Mouse (Mus musculus) midbrain, embryonic 13.5 days (tissue): ENCODE data around the gene Cln5. TPM values are rescaled to one million over a fixed set of nuclear protein-coding genes. Genes with fewer than 3 reads are reported as not detected.
A peak's percentile ranks its signal among the peaks of the same experiment; 100 is the strongest.

Experiments
- ATAC-seq: fragments of 200-750 bp; cut with Nextera tagmentation; 2 replicates; pipeline ENCODE4 v1.8.0; 2017; ENCODE audit warnings: mild to moderate bottlenecking, moderate TSS enrichment, moderate library complexity
- H3K27ac ChIP-seq: fragments of 300-500 bp; sonication (generic); 2 replicates; pipeline ENCODE4 v1.5.1; 2015; ENCODE audit warnings: inconsistent platforms, mild to moderate bottlenecking, moderate library complexity
- H3K27me3 ChIP-seq: fragments of 300-500 bp; sonication (generic); 2 replicates; pipeline ENCODE4 v1.6.1; 2015; ENCODE audit warnings: mild to moderate bottlenecking, inconsistent platforms
- H3K36me3 ChIP-seq: fragments of 300-500 bp; sonication (generic); 2 replicates; pipeline ENCODE4 v1.6.1; 2015; ENCODE audit warnings: mild to moderate bottlenecking, inconsistent platforms
- H3K4me1 ChIP-seq: fragments of 300-500 bp; sonication (generic); replicated peaks from 2 replicates; pipeline ENCODE4 v1.6.1; 2015; ENCODE audit warnings: inconsistent platforms
- H3K4me2 ChIP-seq: fragments of 300-500 bp; sonication (generic); replicated peaks from 2 replicates; pipeline ENCODE4 v1.6.1; 2015; ENCODE audit warnings: moderate library complexity, mild to moderate bottlenecking, inconsistent platforms
- H3K4me3 ChIP-seq: fragments of 300-500 bp; sonication (generic); replicated peaks from 2 replicates; pipeline ENCODE4 v1.5.1; 2015; ENCODE audit warnings: mild to moderate bottlenecking, inconsistent platforms
- H3K9ac ChIP-seq: fragments of 300-500 bp; sonication (generic); replicated peaks from 2 replicates; pipeline ENCODE4 v1.6.1; 2015; ENCODE audit warnings: mild to moderate bottlenecking, inconsistent platforms
- H3K9me3 ChIP-seq: fragments of 300-500 bp; sonication (generic); 2 replicates; pipeline ENCODE4 v1.6.1; 2016; ENCODE audit warnings: mild to moderate bottlenecking, inconsistent platforms
- WGBS: fragments of 180-500 bp; shearing (Covaris S2); methylation state at CpG from one replicate; pipeline ENCODE4 v1.1.7; 2015; 5-methylcytosine and 5-hydroxymethylcytosine counted together
- polyA plus RNA-seq: library from polyadenylated mRNA; unstranded; fragments of >200 nt; fragmentation: Nextera tagmentation; extraction: Ambion mirVana; gene quantifications from 2 replicates; pipeline ENCODE4 v1.2.1, GENCODE M21; 2015

The Cln5 gene
- polyA plus RNA-seq, 1 experiment from 2014 or later = 13.8 TPM

DNA sequence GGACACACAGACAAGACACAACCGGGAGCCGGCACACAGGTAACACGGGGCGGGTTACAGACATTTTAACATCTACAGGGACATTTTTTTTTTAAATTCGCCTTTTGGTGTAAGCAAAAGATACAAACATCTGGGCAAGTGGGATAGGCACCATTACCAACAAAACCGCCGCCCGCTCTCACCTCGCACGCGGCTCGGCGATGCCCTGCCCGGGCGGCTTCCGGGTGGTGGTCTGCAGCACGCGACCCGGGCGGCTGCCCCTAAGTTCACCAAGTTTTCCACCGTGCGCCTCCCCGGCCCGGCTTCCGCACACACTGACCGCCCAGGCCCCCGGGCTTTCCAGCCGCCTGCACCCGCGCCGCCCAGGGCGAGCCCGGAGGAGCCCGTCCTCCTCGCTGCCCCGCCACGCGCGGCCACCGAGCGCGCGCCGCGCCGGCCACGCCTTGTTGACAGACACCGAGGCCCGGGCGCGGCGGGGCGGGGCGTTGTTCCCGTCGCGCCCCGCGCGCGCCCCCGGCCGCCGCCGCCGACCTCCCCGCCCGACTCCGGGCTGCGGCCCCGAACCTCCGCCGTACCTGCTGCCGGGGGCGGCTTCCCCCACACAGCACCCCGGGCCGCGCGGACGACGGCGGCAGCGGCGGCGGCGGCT is 28.7 kb downstream of the Cln5 start:
- H3K4me3 ChIP-seq = peak overlapping the region; percentile 88
- no peaks in the 10 kb centered on the region for H3K27me3 ChIP-seq
- peak; percentile 88 for ATAC-seq
- peak overlapping the region; percentile 99 for H3K27ac ChIP-seq
- peaks cover 33% of the 10 kb centered on the region for H3K4me1 ChIP-seq
- WGBS = under 1% methylated on average over 78 of the region's 86 CpGs
- H3K9ac ChIP-seq = peak overlapping the region; percentile 96
- H3K36me3 ChIP-seq = peaks cover 7% of the 10 kb centered on the region; the same call in 1 of the 2 replicates
- peak overlapping the region; percentile 67 for H3K4me2 ChIP-seq
- H3K9me3 ChIP-seq = no peaks in the 10 kb centered on the region

DNA sequence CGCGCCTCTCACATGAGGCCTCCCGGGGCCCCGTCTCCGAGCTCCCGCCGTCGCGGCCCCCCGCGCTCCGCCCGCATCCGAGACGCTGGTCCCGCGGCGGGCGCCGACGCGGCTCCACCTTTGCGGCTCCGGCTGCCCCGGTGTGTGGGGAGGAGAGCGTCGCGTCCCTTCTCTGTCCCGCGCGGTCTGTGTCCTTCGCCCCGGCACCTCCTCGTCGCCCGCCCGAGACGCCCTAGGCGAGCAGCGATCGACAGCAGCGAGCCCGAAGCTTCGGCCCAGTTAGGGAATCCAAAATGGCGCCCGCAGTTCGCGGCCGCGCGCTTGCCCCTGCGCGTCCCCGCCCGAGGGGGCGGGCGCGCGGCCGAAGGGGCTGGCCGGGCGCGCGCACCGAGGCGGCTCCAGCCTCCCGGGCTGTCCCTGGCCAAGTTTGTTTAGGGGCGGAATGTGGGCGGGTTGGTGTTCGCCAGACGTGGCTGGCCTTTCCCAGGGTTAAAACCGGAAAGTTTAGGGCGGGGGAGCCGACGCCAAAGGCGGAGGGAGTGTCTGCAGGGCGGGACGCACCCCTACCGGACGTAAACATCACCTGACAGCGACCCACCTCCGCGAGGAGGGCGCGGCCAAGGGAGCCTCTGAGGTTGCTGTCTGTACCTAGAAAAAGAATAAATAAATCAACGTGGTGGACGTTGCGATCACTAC is 29.4 kb downstream of the Cln5 start, which contains the start of gene Fbxl3:
Gene Fbxl3 (minus strand): TSS at position 329 of the 696 bp plus-strand sequence.
- H3K4me2 ChIP-seq = peak within 1 kb of the TSS; percentile 67
- H3K36me3 ChIP-seq = peaks cover 7% of the 10 kb centered on the region; the same call in 1 of the 2 replicates
- H3K9ac ChIP-seq = peak within 1 kb of the TSS; percentile 96
- peaks cover 30% of the 10 kb centered on the region for H3K4me1 ChIP-seq
- peak; percentile 91 for ATAC-seq
- WGBS = under 1% methylated on average over 72 of the region's 88 CpGs
- H3K4me3 ChIP-seq = peak within 1 kb of the TSS; percentile 88
- H3K27me3 ChIP-seq = no peaks in the 10 kb centered on the region
- no peaks in the 10 kb centered on the region for H3K9me3 ChIP-seq
- H3K27ac ChIP-seq = peak within 1 kb of the TSS; percentile 99

DNA sequence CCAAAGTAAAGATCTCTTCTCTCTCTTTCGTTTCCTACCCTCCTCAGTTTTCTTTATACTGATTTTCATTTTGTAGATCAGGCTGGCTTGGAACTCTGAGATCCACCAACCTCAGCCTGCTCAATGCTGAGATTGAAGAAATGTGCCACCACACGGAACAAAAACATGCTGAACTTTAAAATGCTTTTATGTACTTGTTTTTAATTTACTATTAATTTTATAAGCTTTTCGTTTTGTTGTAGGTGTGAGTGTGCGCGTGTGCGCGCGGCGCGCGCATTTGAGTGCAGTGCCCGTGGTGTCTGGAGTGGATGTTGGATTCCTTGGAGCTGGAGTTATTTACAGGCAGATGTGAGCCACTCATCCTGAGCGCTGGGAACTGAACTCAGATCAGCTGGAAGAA is 30.3 kb downstream of the Cln5 start:
- Histone ChIP-seq H3K4me3 (peak overlapping the region; percentile 88; the same call in 1 of the 2 replicates), H3K9me3 (no peaks in the 10 kb centered on the region), H3K4me2 (peak overlapping the region; percentile 67; the same call in 1 of the 2 replicates), H3K4me1 (peaks cover 24% of the 10 kb centered on the region), H3K27ac (no peak overlapping the region), H3K36me3 (peaks cover under 1% of the 10 kb centered on the region; the same call in 1 of the 2 replicates), H3K27me3 (no peaks in the 10 kb centered on the region), H3K9ac (no peak overlapping the region)
- WGBS = 84% methylated on average over 13 of the region's 13 CpGs
- ATAC-seq = no peak

DNA sequence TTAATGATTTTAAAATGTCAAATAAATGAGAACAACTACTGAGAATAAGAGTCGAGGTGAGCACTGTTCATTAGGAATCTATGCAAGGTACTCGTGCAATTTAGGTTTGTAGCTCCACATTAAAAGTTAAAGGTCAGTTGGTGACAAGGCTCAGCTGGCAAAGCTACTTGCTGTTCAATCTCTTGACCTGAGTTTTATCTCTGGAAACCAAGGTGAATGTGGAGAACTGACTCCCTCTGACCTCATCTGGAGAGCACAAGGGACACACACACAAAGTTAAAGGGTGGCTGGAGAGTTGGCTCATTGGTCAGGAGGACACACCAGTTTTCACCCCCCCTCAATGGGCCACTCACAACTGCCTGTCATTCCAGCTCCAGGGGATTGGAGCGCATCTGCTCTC is 31.2 kb downstream of the Cln5 start:
- ATAC-seq = no peak
- Histone ChIP-seq H3K9me3 (no peaks in the 10 kb centered on the region), H3K9ac (no peak overlapping the region), H3K36me3 (no peaks in the 10 kb centered on the region), H3K27me3 (no peaks in the 10 kb centered on the region), H3K27ac (no peak overlapping the region), H3K4me3 (no peak overlapping the region), H3K4me2 (no peak overlapping the region), H3K4me1 (peaks cover 18% of the 10 kb centered on the region)
- 76% methylated on average over 3 of the region's 3 CpGs for WGBS

DNA sequence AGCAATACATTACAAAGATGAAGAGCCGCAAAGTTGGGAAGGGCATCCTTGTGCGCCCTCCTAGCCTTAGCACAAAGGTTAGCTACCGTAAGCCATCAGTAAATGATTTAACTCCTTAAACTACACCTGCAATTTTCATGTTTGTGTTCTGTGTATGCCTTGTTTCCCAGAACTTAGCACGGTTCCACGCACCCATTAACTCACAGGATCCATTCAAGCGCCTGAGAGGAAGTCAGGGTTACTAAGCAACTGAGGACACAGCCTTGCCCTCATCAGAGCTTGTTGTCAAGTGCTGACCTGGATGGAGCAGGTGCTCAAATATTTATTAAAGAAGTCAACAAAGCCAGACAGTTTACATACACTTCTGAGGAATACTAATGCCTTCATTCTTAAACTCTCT is 32.2 kb downstream of the Cln5 start:
- no peak for ATAC-seq
- 69% methylated on average over 6 of the region's 6 CpGs for WGBS
- H3K9ac ChIP-seq = no peak overlapping the region
- H3K4me1 ChIP-seq = peaks cover 7% of the 10 kb centered on the region
- no peaks in the 10 kb centered on the region for H3K9me3 ChIP-seq
- H3K4me2 ChIP-seq = no peak overlapping the region
- no peaks in the 10 kb centered on the region for H3K27me3 ChIP-seq
- H3K4me3 ChIP-seq = no peak overlapping the region
- H3K36me3 ChIP-seq = no peaks in the 10 kb centered on the region
- no peak overlapping the region for H3K27ac ChIP-seq

DNA sequence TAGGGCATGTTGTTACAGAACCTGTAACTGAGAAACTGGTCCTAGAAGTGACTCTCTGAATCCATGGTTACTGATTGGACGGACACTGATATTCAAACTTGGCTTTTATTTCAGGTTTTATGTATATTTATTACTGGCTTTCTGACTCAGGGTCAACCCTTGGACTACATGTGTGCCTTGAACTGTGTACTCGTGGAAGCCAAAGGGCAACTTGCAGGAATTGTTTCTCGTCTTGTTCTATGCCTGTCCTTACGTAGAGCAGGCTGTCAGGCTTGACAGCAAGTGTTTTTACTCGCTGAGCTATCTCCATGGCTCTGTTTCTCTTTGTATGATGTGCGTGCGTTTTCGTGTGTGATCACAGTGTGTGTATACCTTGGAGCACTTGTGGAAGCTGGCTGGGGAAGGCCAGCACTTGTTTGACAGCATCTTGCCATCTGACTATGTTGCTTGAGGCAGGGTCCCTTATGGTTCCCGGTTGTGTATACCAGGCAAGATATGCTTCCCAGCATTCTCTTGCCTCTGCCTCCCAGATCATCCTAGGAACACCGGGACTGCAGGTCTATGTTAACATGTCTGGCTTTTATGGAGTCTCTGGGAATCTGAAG is 32.8 kb downstream of the Cln5 start:
- Histone ChIP-seq H3K4me1 (peaks cover 3% of the 10 kb centered on the region; the same call in 1 of the 2 replicates), H3K9me3 (no peaks in the 10 kb centered on the region), H3K9ac (no peak overlapping the region), H3K4me2 (no peak overlapping the region), H3K27me3 (no peaks in the 10 kb centered on the region), H3K4me3 (no peak overlapping the region), H3K27ac (no peak overlapping the region), H3K36me3 (no peaks in the 10 kb centered on the region)
- 86% methylated on average over 10 of the region's 10 CpGs for WGBS
- no peak for ATAC-seq

DNA sequence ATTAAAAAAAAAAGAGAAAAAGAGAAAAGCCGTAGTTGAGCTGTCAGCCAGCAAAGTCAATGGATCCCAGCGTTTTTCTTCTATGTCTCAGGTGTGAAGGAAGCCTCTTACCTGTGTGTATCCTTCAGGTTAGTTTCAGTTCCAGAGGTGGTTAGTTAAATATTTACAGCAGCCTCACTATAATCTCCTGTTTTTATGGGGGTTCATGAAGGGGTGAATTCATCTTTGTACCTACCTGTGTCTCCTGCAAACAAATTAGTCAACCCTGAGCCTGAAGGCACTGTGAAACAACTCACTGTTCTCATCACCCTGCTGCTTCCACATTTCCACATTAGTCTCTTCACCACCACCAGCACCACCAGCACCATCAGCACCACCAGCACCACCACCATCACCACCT is 36.3 kb downstream of the Cln5 start:
- H3K9ac ChIP-seq = no peak overlapping the region
- H3K27ac ChIP-seq = no peak overlapping the region
- no peaks in the 10 kb centered on the region for H3K4me1 ChIP-seq
- WGBS = 90% methylated on average over 2 of the region's 2 CpGs
- H3K27me3 ChIP-seq = no peaks in the 10 kb centered on the region
- H3K36me3 ChIP-seq = no peaks in the 10 kb centered on the region
- no peak overlapping the region for H3K4me2 ChIP-seq
- no peak overlapping the region for H3K4me3 ChIP-seq
- ATAC-seq = no peak
- no peaks in the 10 kb centered on the region for H3K9me3 ChIP-seq

DNA sequence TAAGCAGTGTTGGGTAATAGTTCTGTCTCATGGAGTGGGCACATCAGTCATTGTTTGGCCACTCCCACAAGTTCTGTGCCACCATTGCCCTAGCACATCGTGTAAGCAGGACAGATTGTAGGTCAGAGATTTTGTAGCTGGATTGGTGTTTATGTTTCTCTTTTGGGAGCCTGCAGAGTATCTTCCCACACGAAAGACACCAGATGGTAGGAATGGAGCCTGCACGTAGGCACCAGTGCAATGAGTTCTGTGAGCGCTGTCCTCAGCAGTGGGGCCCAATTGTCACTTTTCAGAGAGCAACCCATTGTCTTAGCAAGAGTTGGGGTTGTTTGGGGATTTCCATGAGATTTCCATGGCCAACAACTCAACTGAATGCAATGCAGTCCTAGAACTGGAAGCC is 40.0 kb downstream of the Cln5 start:
- 89% methylated on average over 4 of the region's 4 CpGs for WGBS
- H3K4me1 ChIP-seq = no peaks in the 10 kb centered on the region
- no peak for ATAC-seq
- no peaks in the 10 kb centered on the region for H3K27me3 ChIP-seq
- H3K9me3 ChIP-seq = no peaks in the 10 kb centered on the region
- H3K9ac ChIP-seq = no peak overlapping the region
- no peak overlapping the region for H3K4me3 ChIP-seq
- H3K27ac ChIP-seq = no peak overlapping the region
- peaks cover 22% of the 10 kb centered on the region for H3K36me3 ChIP-seq
- H3K4me2 ChIP-seq = no peak overlapping the region

DNA sequence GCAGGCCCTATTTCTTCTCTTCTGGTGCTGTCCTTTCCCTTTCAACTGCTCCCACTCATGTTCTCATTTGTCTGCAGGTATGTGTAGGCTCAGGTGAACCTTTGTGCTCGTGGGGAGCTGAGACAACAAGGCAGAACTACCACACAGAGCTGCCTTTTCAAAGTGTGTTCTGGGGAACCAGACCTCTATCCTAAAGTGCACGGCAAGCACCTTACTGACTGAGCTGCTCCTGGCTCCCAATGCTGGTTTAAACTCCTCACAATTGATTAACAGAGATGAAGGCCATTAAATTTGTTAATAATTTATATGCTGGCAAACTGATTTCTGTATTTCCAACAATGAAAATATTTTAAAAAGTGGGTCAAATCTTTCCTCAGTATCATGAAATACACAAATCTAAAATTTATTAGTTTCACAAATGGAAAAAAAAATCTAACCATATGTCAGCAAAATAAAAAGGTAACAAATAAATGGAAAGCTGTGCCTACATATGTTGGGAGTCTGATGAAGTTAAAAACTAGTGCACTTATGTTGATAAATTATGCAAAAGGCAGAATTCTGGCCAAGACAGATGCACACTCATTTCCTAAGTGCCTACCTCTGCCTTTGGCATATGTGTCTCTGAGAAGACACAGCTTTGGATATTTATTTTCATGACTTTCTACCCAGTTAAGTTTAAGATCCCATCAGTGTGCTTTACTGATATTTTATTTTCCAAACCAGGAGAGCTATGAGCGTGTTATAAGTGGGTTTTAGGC is 42.8 kb downstream of the Cln5 start:
- 90% methylated on average over 3 of the region's 3 CpGs for WGBS
- no peak for ATAC-seq

DNA sequence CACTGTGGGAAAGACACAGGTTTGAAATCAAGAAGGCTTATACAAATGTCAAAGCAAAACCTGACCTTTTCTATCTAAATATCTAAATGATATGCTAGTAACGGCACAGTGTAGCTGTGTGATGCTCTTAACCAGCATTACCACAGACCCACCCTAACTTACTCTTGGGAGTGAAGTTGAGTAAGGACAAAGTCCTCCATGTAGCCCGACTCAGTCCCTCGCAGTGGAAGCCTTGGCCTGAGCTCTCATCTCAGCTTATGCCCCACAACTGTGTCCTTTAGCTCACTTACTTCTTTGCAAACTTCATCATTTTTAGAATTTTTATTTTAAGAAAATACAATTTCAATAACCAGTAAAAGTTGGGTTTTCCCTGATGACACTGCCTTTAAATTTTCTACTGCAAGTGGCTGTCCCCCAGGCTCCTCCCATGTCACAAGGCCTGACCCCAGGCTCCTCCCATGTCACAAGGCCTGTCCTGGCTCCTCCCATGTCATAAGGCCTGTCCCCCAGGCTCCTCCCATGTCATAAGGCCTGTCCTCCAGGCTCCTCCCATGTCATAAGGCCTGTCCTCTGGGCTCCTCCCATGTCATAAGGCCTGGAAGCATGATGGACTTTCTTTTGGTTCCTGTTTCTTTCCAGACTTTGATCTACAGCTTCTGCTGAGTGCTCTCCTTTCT is 45.1 kb downstream of the Cln5 start:
- H3K36me3 ChIP-seq = peaks cover 65% of the 10 kb centered on the region
- no peak overlapping the region for H3K4me2 ChIP-seq
- H3K9me3 ChIP-seq = no peaks in the 10 kb centered on the region
- H3K9ac ChIP-seq = no peak overlapping the region
- no peaks in the 10 kb centered on the region for H3K27me3 ChIP-seq
- H3K4me1 ChIP-seq = no peaks in the 10 kb centered on the region
- H3K4me3 ChIP-seq = no peak overlapping the region
- H3K27ac ChIP-seq = no peak overlapping the region
- 96% methylated on average over 3 of the region's 3 CpGs for WGBS
- no peak for ATAC-seq

More for the DNA sequence above, 42.8 kb downstream of the Cln5 start:
- Histone ChIP-seq H3K27me3 (no peaks in the 10 kb centered on the region), H3K4me1 (no peaks in the 10 kb centered on the region), H3K4me2 (no peak overlapping the region), H3K9me3 (no peaks in the 10 kb centered on the region), H3K36me3 (peaks cover 49% of the 10 kb centered on the region), H3K27ac (no peak overlapping the region), H3K4me3 (no peak overlapping the region), H3K9ac (no peak overlapping the region)

DNA sequence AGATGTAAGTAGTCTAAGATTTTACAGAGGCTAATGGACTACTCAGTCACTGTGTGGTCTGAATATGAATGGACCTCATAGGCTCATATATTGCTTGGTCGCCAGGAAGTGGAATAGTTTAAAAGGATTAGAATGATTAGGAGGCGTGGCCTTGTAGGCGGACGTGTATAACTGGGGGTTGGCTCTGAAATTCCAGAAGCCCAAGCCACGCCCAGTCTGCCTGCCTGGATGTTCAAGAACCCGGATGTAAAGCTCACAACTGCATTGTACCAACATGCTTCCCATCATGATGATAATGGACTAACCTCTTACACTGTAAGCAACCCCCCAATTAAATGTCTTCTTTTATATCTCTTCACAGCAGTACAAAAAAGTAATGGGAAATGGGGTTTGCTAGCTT is 55.7 kb downstream of the Cln5 start:
- Histone ChIP-seq H3K27me3 (no peaks in the 10 kb centered on the region), H3K4me3 (no peak overlapping the region), H3K27ac (no peak overlapping the region), H3K4me1 (no peaks in the 10 kb centered on the region), H3K9ac (no peak overlapping the region), H3K9me3 (no peaks in the 10 kb centered on the region), H3K36me3 (peaks cover 75% of the 10 kb centered on the region), H3K4me2 (no peak overlapping the region)
- 87% methylated on average over 6 of the region's 6 CpGs for WGBS
- ATAC-seq = no peak
